ENCODE assay signal across 26 mouse cellular contexts in genomic region chr11:119344178-119344577, GRCm38 (mm10). TPM values are rescaled to one million over a fixed set of nuclear protein-coding genes. Genes with fewer than 3 reads are reported as not detected.
A peak's percentile ranks its signal among the peaks of the same experiment; 100 is the strongest.
DNase-seq lines count a peak whose midpoint lies in the region; ATAC-seq lines count a peak whose summit lies in the region.
"Had no signal": no experiment of that assay in that cellular context is flagged by ENCODE, and none has a peak within 500 bp of the region (broad histone marks: within the 10 kb centered on the region; RNA-seq: fewer than 3 reads in every experiment).

No protein-coding gene starts in this region.

- 85% methylated on average over 8 of the region's 8 CpGs for WGBS in heart, embryonic 10.5 days
- 81% methylated on average over 8 of the region's 8 CpGs for WGBS in limb, embryonic 12.5 days
- 92% methylated on average over 8 of the region's 8 CpGs for WGBS in limb, embryonic 10.5 days

- no peaks in the 10 kb centered on the region for H3K9me3 ChIP-seq in heart, embryonic 10.5 days
- no peaks in the 10 kb centered on the region for H3K9me3 ChIP-seq in limb, embryonic 12.5 days
- no peaks in the 10 kb centered on the region for H3K9me3 ChIP-seq in limb, embryonic 10.5 days (replicated peaks)
- H3K9me3 ChIP-seq: embryonic facial prominence, embryonic 10.5 days; embryonic facial prominence, embryonic 13.5 days; forebrain, embryonic 12.5 days; forebrain, embryonic 15.5 days; hindbrain, embryonic 10.5 days; hindbrain, embryonic 13.5 days; intestine, embryonic 15.5 days had no signal

- peaks cover 13% of the 10 kb centered on the region for H3K4me1 ChIP-seq in heart, embryonic 10.5 days
- no peaks in the 10 kb centered on the region for H3K4me1 ChIP-seq in limb, embryonic 12.5 days (replicated peaks)
- peaks cover 3% of the 10 kb centered on the region; the same call in 1 of the 2 replicates for H3K4me1 ChIP-seq in limb, embryonic 10.5 days
- H3K4me1 ChIP-seq: embryonic facial prominence, embryonic 13.5 days; forebrain, embryonic 15.5 days; hindbrain, embryonic 13.5 days; intestine, embryonic 15.5 days had no signal

- ATAC-seq in limb, embryonic 12.5 days (ENCODE audit: insufficient number of reproducible peaks, insufficient read depth, low FRiP score, low TSS enrichment, low read depth) = no peak
- ATAC-seq: activated CD4-positive, CD25-positive, alpha-beta regulatory T cell, adult 4 months; forebrain, embryonic 15.5 days; hindbrain, embryonic 16.5 days; intestine, embryonic 15.5 days had no signal

- H3K27me3 ChIP-seq in heart, embryonic 10.5 days (ENCODE audit: insufficient read depth, poor library complexity, severe bottlenecking) = peaks cover 6% of the 10 kb centered on the region; the same call in 1 of the 2 replicates
- H3K27me3 ChIP-seq in limb, embryonic 12.5 days = 0 out of 2 replicates have a peak, but pooled peaks cover 3% of the 10 kb centered on the region
- no peaks in the 10 kb centered on the region for H3K27me3 ChIP-seq in limb, embryonic 10.5 days (ENCODE audit: low read depth, poor library complexity, severe bottlenecking)
- H3K27me3 ChIP-seq: embryonic facial prominence, embryonic 13.5 days; forebrain, embryonic 12.5 days; forebrain, embryonic 15.5 days; hindbrain, embryonic 13.5 days; intestine, embryonic 15.5 days had no signal

- H3K4me3 ChIP-seq in heart, embryonic 10.5 days = no peak overlapping the region
- H3K4me3 ChIP-seq in limb, embryonic 12.5 days (replicated peaks) = no peak overlapping the region
- H3K4me3 ChIP-seq in limb, embryonic 10.5 days = no peak overlapping the region
- H3K4me3 ChIP-seq: embryonic facial prominence, embryonic 10.5 days; embryonic facial prominence, embryonic 13.5 days; erythroblast, embryonic 14.5 days; forebrain, embryonic 12.5 days; forebrain, embryonic 15.5 days; heart, adult 2 months; hindbrain, embryonic 10.5 days; hindbrain, embryonic 13.5 days; intestine, embryonic 15.5 days had no signal

- H3K4me2 ChIP-seq in limb, embryonic 12.5 days = no peak overlapping the region
- H3K4me2 ChIP-seq: embryonic facial prominence, embryonic 13.5 days; forebrain, embryonic 12.5 days; forebrain, embryonic 15.5 days; hindbrain, embryonic 13.5 days; intestine, embryonic 15.5 days had no signal

- peaks cover 22% of the 10 kb centered on the region; the same call in 1 of the 2 replicates for H3K36me3 ChIP-seq in heart, embryonic 10.5 days
- H3K36me3 ChIP-seq in limb, embryonic 12.5 days = peaks cover 6% of the 10 kb centered on the region; the same call in 1 of the 2 replicates
- H3K36me3 ChIP-seq in limb, embryonic 10.5 days = peaks cover 19% of the 10 kb centered on the region
- H3K36me3 ChIP-seq: embryonic facial prominence, embryonic 13.5 days; forebrain, embryonic 15.5 days; hindbrain, embryonic 13.5 days; intestine, embryonic 15.5 days had no signal

- peak overlapping the region; percentile 24; the same call in 1 of the 2 replicates for H3K9ac ChIP-seq in limb, embryonic 12.5 days (replicated peaks)
- H3K9ac ChIP-seq: embryonic facial prominence, embryonic 13.5 days; forebrain, embryonic 12.5 days; forebrain, embryonic 15.5 days; hindbrain, embryonic 13.5 days; intestine, embryonic 15.5 days had no signal

- DNase-seq in gastrocnemius, adult 18-20 months (ENCODE audit: low spot score) = peak; percentile 21
- no peak for DNase-seq in gastrocnemius, postnatal 36 days
- peak; percentile 13 to 32 for DNase-seq in heart, adult 9 months (ENCODE audit: low spot score in 2 of 2)
- no peak for DNase-seq in heart, embryonic 10.5 days (ENCODE audit: low spot score)
- DNase-seq in limb, embryonic 10.5 days (ENCODE audit: low spot score) = no peak
- DNase-seq: adrenal gland, adult 8-10 months; adrenal gland, postnatal 25 days; cerebellum, adult 11-12 months; cerebellum, adult 8-10 months; cerebellum, postnatal 10 days; cerebellum, postnatal 36 days; embryo, embryonic 11 days; gastrocnemius, postnatal 10 days; kidney, adult 11 months had no signal

- no peak overlapping the region for H3K27ac ChIP-seq in heart, embryonic 10.5 days
- H3K27ac ChIP-seq in limb, embryonic 12.5 days = no peak overlapping the region
- no peak overlapping the region for H3K27ac ChIP-seq in limb, embryonic 10.5 days
- H3K27ac ChIP-seq: embryonic facial prominence, embryonic 10.5 days; embryonic facial prominence, embryonic 13.5 days; forebrain, embryonic 12.5 days; forebrain, embryonic 15.5 days; heart, adult 2 months; hindbrain, embryonic 10.5 days; hindbrain, embryonic 13.5 days; intestine, embryonic 15.5 days had no signal

- intact Hi-C loops in gastrocnemius, postnatal 36 days (cut with DNase I) = no loop called here

RNA-seq across cellular contexts. Expression of gene Sgsh, which starts 11.2 kb away (rescaled TPM):
- 1 to 10 TPM; 3.3 to 3.4 TPM for total RNA-seq in gastrocnemius, adult 18-20 months (2021)
- total RNA-seq in gastrocnemius, postnatal 36 days (2021) = 1 to 10 TPM; 2.9 to 3.6 TPM
- 7.1 and 7.9 TPM in 2 replicates for polyA plus RNA-seq in heart, embryonic 10.5 days (2016; fragmentation: Nextera tagmentation; extraction: Ambion mirVana)
- 5.5 and 6.1 TPM in 2 replicates for polyA plus RNA-seq in limb, embryonic 12.5 days (2016; fragmentation: Nextera tagmentation; extraction: Ambion mirVana)
- polyA plus RNA-seq in limb, embryonic 10.5 days (2016; fragmentation: Nextera tagmentation; extraction: Ambion mirVana) = 6.5 and 8.1 TPM in 2 replicates

RNA-seq across cellular contexts. Expression of gene Slc26a11, which starts 11.2 kb away (rescaled TPM):
- total RNA-seq in gastrocnemius, adult 18-20 months (2021) = 1 to 10 TPM; 2.4 to 2.8 TPM
- 1 to 10 TPM; 3.0 to 3.2 TPM for total RNA-seq in gastrocnemius, postnatal 36 days (2021)
- polyA plus RNA-seq in heart, embryonic 10.5 days (2016; fragmentation: Nextera tagmentation; extraction: Ambion mirVana) = 10.8 and 11.2 TPM in 2 replicates
- polyA plus RNA-seq in limb, embryonic 12.5 days (2016; fragmentation: Nextera tagmentation; extraction: Ambion mirVana) = 12.2 and 12.4 TPM in 2 replicates
- 8.9 and 9.4 TPM in 2 replicates for polyA plus RNA-seq in limb, embryonic 10.5 days (2016; fragmentation: Nextera tagmentation; extraction: Ambion mirVana)
- polyA plus RNA-seq: erythroblast, embryonic 14.5 days had no signal

RNA-seq across cellular contexts. Expression of gene Card14, which starts 36.6 kb away (rescaled TPM):
- total RNA-seq in gastrocnemius, adult 18-20 months (2021) = under 1 TPM; 0.21 to 0.34 TPM
- total RNA-seq in gastrocnemius, postnatal 36 days (2021) = under 1 TPM; 0.31 to 0.62 TPM
- polyA plus RNA-seq in heart, embryonic 10.5 days (2016; fragmentation: Nextera tagmentation; extraction: Ambion mirVana) = 0.24 and 0.48 TPM in 2 replicates
- 0.27 and 0.56 TPM in 2 replicates for polyA plus RNA-seq in limb, embryonic 12.5 days (2016; fragmentation: Nextera tagmentation; extraction: Ambion mirVana)
- 0.08 and 0.30 TPM in 2 replicates for polyA plus RNA-seq in limb, embryonic 10.5 days (2016; fragmentation: Nextera tagmentation; extraction: Ambion mirVana)

RNA-seq across cellular contexts. Expression of gene Eif4a3, which starts 44.3 kb away (rescaled TPM):
- 10 to 100 TPM; 32.2 to 43.5 TPM for total RNA-seq in gastrocnemius, adult 18-20 months (2021)
- 10 to 100 TPM; 30.0 to 35.2 TPM for total RNA-seq in gastrocnemius, postnatal 36 days (2021)
- polyA plus RNA-seq in heart, embryonic 10.5 days (2016; fragmentation: Nextera tagmentation; extraction: Ambion mirVana) = 366 and 405 TPM in 2 replicates
- polyA plus RNA-seq in limb, embryonic 12.5 days (2016; fragmentation: Nextera tagmentation; extraction: Ambion mirVana) = 390 and 396 TPM in 2 replicates
- 503 and 564 TPM in 2 replicates for polyA plus RNA-seq in limb, embryonic 10.5 days (2016; fragmentation: Nextera tagmentation; extraction: Ambion mirVana)

RNA-seq across cellular contexts. Expression of gene Rnf213, which starts 48.7 kb away (rescaled TPM):
- 1 to 10 TPM; 5.7 to 6.6 TPM for total RNA-seq in gastrocnemius, adult 18-20 months (2021)
- 1 to 10 TPM; 4.6 to 4.9 TPM for total RNA-seq in gastrocnemius, postnatal 36 days (2021)
- 7.5 and 9.5 TPM in 2 replicates for polyA plus RNA-seq in heart, embryonic 10.5 days (2016; fragmentation: Nextera tagmentation; extraction: Ambion mirVana)
- polyA plus RNA-seq in limb, embryonic 12.5 days (2016; fragmentation: Nextera tagmentation; extraction: Ambion mirVana) = 2.6 and 3.4 TPM in 2 replicates
- polyA plus RNA-seq in limb, embryonic 10.5 days (2016; fragmentation: Nextera tagmentation; extraction: Ambion mirVana) = 1.8 and 2.4 TPM in 2 replicates

Comparison
In these comparisons a context has a peak if more than half of its experiments do, and no peak if none do; other contexts are left out.
1. DNase-seq: peak in gastrocnemius, adult 18-20 months (single experiment) and heart, adult 9 months (2 of 2); none in gastrocnemius, postnatal 36 days (0 of 2), heart, embryonic 10.5 days (single experiment) and limb, embryonic 10.5 days (single experiment).